11 mouse cellular contexts compared by ENCODE assay signal in the genomic region with DNA sequence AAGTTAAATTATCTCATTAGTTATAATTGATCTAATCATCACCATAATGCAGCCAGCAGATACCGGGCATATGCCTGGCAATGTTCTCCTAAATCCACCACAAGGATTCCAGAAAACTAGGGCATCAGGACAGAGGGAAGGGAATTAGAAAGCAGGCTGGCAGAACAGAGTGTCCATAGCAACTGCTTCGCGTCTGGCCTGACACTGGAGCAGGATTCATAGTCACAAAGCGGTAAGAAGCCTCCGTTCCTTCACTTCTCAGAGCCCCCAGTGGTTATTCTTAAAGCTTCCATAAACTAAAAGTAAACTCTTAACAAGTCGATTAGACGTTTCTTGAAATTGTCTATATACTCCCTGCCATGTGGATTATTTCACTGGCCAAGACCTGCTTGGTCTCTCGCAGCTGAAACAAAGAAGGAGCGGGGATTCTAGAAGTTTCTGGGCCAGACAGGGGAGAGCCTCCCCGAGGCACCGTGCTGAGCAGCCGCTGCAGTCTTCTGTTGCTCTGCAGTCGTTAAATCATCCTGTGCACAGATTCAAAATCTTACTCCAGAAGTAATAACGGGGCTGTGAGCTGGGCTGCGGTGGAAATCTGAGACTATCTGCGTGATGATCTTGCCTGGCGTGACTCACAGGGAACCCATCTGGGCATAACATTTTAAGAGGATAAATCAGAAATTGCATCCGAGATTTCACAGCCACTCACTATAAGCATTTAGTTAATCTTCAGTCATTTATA.
DNase-seq lines count a peak whose midpoint lies in the region; ATAC-seq and TF ChIP-seq lines count a peak whose summit lies in the region.
"Had no signal": no experiment of that assay in that cellular context is flagged by ENCODE, and none has a peak within 500 bp of the region (broad histone marks: within the 10 kb centered on the region; RNA-seq: fewer than 3 reads in every experiment).

No protein-coding gene starts in this region.

- DNase-seq in right cerebral cortex, adult 2 months (ENCODE audit: low spot score in 2 of 2) = peak; percentile 26 to 43
- DNase-seq in right cerebral cortex, postnatal 14 days = no peak
- no peak for DNase-seq in limb, embryonic 14.5 days (ENCODE audit: low spot score)
- no peak for DNase-seq in T-cell, adult 2 months (ENCODE audit: low spot score)
- DNase-seq: cerebellum, postnatal 14 days had no signal

- no peaks in the 10 kb centered on the region for H3K9me3 ChIP-seq in intestine, embryonic 16.5 days (ENCODE audit: control insufficient read depth, low read length)
- no peaks in the 10 kb centered on the region for H3K9me3 ChIP-seq in intestine, postnatal 0 days (ENCODE audit: control insufficient read depth)
- H3K9me3 ChIP-seq in limb, embryonic 14.5 days (ENCODE audit: control insufficient read depth, low read length) = no peaks in the 10 kb centered on the region

- peaks cover 7% of the 10 kb centered on the region for H3K4me1 ChIP-seq in intestine, embryonic 16.5 days (ENCODE audit: control insufficient read depth, insufficient read depth, low read length)
- 0 out of 2 replicates have a peak, but pooled peaks cover 6% of the 10 kb centered on the region for H3K4me1 ChIP-seq in intestine, postnatal 0 days (replicated peaks; ENCODE audit: control insufficient read depth, insufficient read depth, low read length)
- H3K4me1 ChIP-seq in limb, embryonic 14.5 days (ENCODE audit: control insufficient read depth, insufficient read depth, low read length) = peaks cover 5% of the 10 kb centered on the region

- H3K4me3 ChIP-seq in intestine, embryonic 16.5 days (ENCODE audit: low read length) = no peak overlapping the region
- H3K4me3 ChIP-seq in intestine, postnatal 0 days (ENCODE audit: low read depth, low read length) = no peak overlapping the region
- H3K4me3 ChIP-seq in limb, embryonic 14.5 days (replicated peaks; ENCODE audit: low read length) = no peak overlapping the region
- H3K4me3 ChIP-seq: left cerebral cortex, adult 2 months had no signal

- TF ChIP-seq CTCF in intestine, postnatal 0 days (IDR thresholded peaks at IDR 0.05; ENCODE audit: low read depth) = no peak

- WGBS in intestine, embryonic 16.5 days = 46% methylated on average over 18 of the region's 18 CpGs
- WGBS in intestine, postnatal 0 days = 63% methylated on average over 18 of the region's 18 CpGs
- 51% methylated on average over 18 of the region's 18 CpGs for WGBS in limb, embryonic 14.5 days

- H3K36me3 ChIP-seq in intestine, embryonic 16.5 days (ENCODE audit: control insufficient read depth, insufficient read depth, low read length) = no peaks in the 10 kb centered on the region
- H3K36me3 ChIP-seq in intestine, postnatal 0 days (ENCODE audit: control insufficient read depth, insufficient read depth) = no peaks in the 10 kb centered on the region
- H3K36me3 ChIP-seq in limb, embryonic 14.5 days (ENCODE audit: control insufficient read depth, insufficient read depth, low read length) = no peaks in the 10 kb centered on the region

- no peak for TF ChIP-seq POLR2A in limb, embryonic 14.5 days (IDR thresholded peaks at IDR 0.05; ENCODE audit: borderline replicate concordance, extremely low read depth, insufficient read depth, insufficient read length)

- peak overlapping the region; percentile 7; the same call in 1 of the 2 replicates for H3K9ac ChIP-seq in intestine, embryonic 16.5 days (ENCODE audit: low read depth, low read length)
- H3K9ac ChIP-seq in intestine, postnatal 0 days (ENCODE audit: low read depth, low read length) = no peak overlapping the region
- H3K9ac ChIP-seq in limb, embryonic 14.5 days (ENCODE audit: low read depth, low read length, severe bottlenecking) = no peak overlapping the region
- H3K9ac ChIP-seq: liver, embryonic 14.5 days had no signal

- H3K27me3 ChIP-seq in intestine, embryonic 16.5 days (replicated peaks; ENCODE audit: control insufficient read depth, insufficient read depth, low read length) = no peaks in the 10 kb centered on the region
- H3K27me3 ChIP-seq in intestine, postnatal 0 days (replicated peaks; ENCODE audit: control insufficient read depth, insufficient read depth, low read length) = no peaks in the 10 kb centered on the region
- no peaks in the 10 kb centered on the region for H3K27me3 ChIP-seq in limb, embryonic 14.5 days (ENCODE audit: control insufficient read depth, insufficient read depth, low read length)

- ATAC-seq in intestine, embryonic 16.5 days = no peak
- ATAC-seq in intestine, postnatal 0 days = no peak
- ATAC-seq in limb, embryonic 14.5 days (ENCODE audit: low FRiP score, low read depth) = peak; percentile 27
- ATAC-seq in CD4-positive, CD25-positive, alpha-beta regulatory T cell, adult 4 months = no peak
- ATAC-seq: activated CD4-positive, CD25-positive, alpha-beta regulatory T cell, adult 4 months had no signal

- no peak overlapping the region for H3K4me2 ChIP-seq in intestine, embryonic 16.5 days (ENCODE audit: low read depth, low read length)
- H3K4me2 ChIP-seq in intestine, postnatal 0 days (replicated peaks; ENCODE audit: low read depth) = no peak overlapping the region
- H3K4me2 ChIP-seq in limb, embryonic 14.5 days (replicated peaks; ENCODE audit: low read depth, low read length, severe bottlenecking) = no peak overlapping the region

- H3K27ac ChIP-seq in intestine, embryonic 16.5 days (ENCODE audit: low read length) = no peak overlapping the region
- no peak overlapping the region for H3K27ac ChIP-seq in intestine, postnatal 0 days (ENCODE audit: low read depth, low read length)
- no peak overlapping the region for H3K27ac ChIP-seq in limb, embryonic 14.5 days (replicated peaks; ENCODE audit: low read depth, low read length)
- H3K27ac ChIP-seq: left cerebral cortex, adult 2 months; liver, embryonic 14.5 days had no signal

Comparison
In these comparisons a context has a peak if more than half of its experiments do, and no peak if none do; other contexts are left out.
1. DNase-seq: peak in right cerebral cortex, adult 2 months (2 of 2); none in right cerebral cortex, postnatal 14 days (single experiment), limb, embryonic 14.5 days (single experiment) and T-cell, adult 2 months (single experiment).